Comparison of ENCODE assay signal across 8 mouse cellular contexts in genomic region chr3:87174096-87174768, GRCm38 (mm10). TPM values are rescaled to one million over a fixed set of nuclear protein-coding genes. Genes with fewer than 3 reads are reported as not detected.
DNase-seq lines count a peak whose midpoint lies in the region; ATAC-seq and TF ChIP-seq lines count a peak whose summit lies in the region.

Gene Kirrel (minus strand): TSS chr3:87174747.

- CTCF ChIA-PET in Patski (lab: Charles Lee): interaction anchor here (0.8 to 5.5 kb wide), 19 partner anchors 10 to 143 kb away, joined by 3 to 73 read pairs (median 6); no protein-coding TSS in a partner anchor

- in situ Hi-C loops in Patski (cut with MboI; ENCODE audit: low pct_unique_long_range_greater_than_20kb): no loop called here

- POLR2A ChIA-PET in Patski (lab: Charles Lee): interaction anchor here (0.9 to 3.4 kb wide), 8 partner anchors 8 to 83 kb away, joined by 3 to 41 read pairs (median 8); no protein-coding TSS in a partner anchor

- H3K4me1 ChIP-seq in bone marrow macrophage, adult 2 months (ENCODE audit: control insufficient read depth, insufficient read depth, low read length): no peaks in the 10 kb centered on the region
- H3K4me1 ChIP-seq in forebrain, postnatal 0 days (ENCODE audit: insufficient read depth): peaks cover 16% of the 10 kb centered on the region
- peaks cover 18% of the 10 kb centered on the region for H3K4me1 ChIP-seq in limb, embryonic 11.5 days (ENCODE audit: control insufficient read depth, insufficient read depth, low read length)
- H3K4me1 ChIP-seq in midbrain, embryonic 12.5 days: peaks cover 50% of the 10 kb centered on the region
- 0 out of 2 replicates have a peak, but pooled peaks cover 3% of the 10 kb centered on the region for H3K4me1 ChIP-seq in stomach, postnatal 0 days (replicated peaks; ENCODE audit: control insufficient read depth, insufficient read depth)

- H3K36me3 ChIP-seq in forebrain, postnatal 0 days (ENCODE audit: insufficient read depth): no peaks in the 10 kb centered on the region
- H3K36me3 ChIP-seq in limb, embryonic 11.5 days (ENCODE audit: control insufficient read depth, insufficient read depth, low read length): no peaks in the 10 kb centered on the region
- no peaks in the 10 kb centered on the region for H3K36me3 ChIP-seq in midbrain, embryonic 12.5 days
- H3K36me3 ChIP-seq in stomach, postnatal 0 days (ENCODE audit: control insufficient read depth, insufficient read depth, low read length): no peaks in the 10 kb centered on the region

- no peaks in the 10 kb centered on the region for H3K9me3 ChIP-seq in forebrain, postnatal 0 days (ENCODE audit: low read length)
- no peaks in the 10 kb centered on the region for H3K9me3 ChIP-seq in limb, embryonic 11.5 days (ENCODE audit: control insufficient read depth, low read length)
- no peaks in the 10 kb centered on the region for H3K9me3 ChIP-seq in midbrain, embryonic 12.5 days
- H3K9me3 ChIP-seq in stomach, postnatal 0 days (ENCODE audit: control insufficient read depth, low read length): no peaks in the 10 kb centered on the region

- peak; percentile 89 for ATAC-seq in Patski
- peak; percentile 92 for ATAC-seq in forebrain, postnatal 0 days
- ATAC-seq in limb, embryonic 11.5 days (ENCODE audit: insufficient number of reproducible peaks, low FRiP score, low TSS enrichment, low read depth): peak; percentile 85
- ATAC-seq in midbrain, embryonic 12.5 days (ENCODE audit: low FRiP score, low read depth): peak; percentile 89
- peak; percentile 91 for ATAC-seq in stomach, postnatal 0 days (ENCODE audit: low FRiP score, low TSS enrichment)

- no peak for TF ChIP-seq CTCF in Patski (IDR thresholded peaks at IDR 0.05)
- TF ChIP-seq CTCF in bone marrow macrophage, adult 2 months (IDR thresholded peaks at IDR 0.05; ENCODE audit: low read depth, low read length): no peak
- peak; percentile 61; the same call in 1 of the 2 replicates for TF ChIP-seq CTCF in forebrain, postnatal 0 days (IDR thresholded peaks at IDR 0.05; ENCODE audit: low read depth)
- peak; percentile 67 for TF ChIP-seq CTCF in stomach, postnatal 0 days (IDR thresholded peaks at IDR 0.05; ENCODE audit: low read depth)

- H3K9ac ChIP-seq in forebrain, postnatal 0 days: peak within 1 kb of the TSS; percentile 63
- H3K9ac ChIP-seq in limb, embryonic 11.5 days (ENCODE audit: low read length): peak within 1 kb of the TSS; percentile 88
- H3K9ac ChIP-seq in midbrain, embryonic 12.5 days (replicated peaks): peak within 1 kb of the TSS; percentile 81
- H3K9ac ChIP-seq in stomach, postnatal 0 days (ENCODE audit: low read length): peak within 1 kb of the TSS; percentile 79

- peak within 1 kb of the TSS; percentile 47 for H3K4me3 ChIP-seq in bone marrow macrophage, adult 2 months (ENCODE audit: insufficient read depth, low read length)
- H3K4me3 ChIP-seq in forebrain, postnatal 0 days (ENCODE audit: low read depth, low read length): peak within 1 kb of the TSS; percentile 65
- peak within 1 kb of the TSS; percentile 49 for H3K4me3 ChIP-seq in limb, embryonic 11.5 days (ENCODE audit: low read depth, low read length)
- peak within 1 kb of the TSS; percentile 64 for H3K4me3 ChIP-seq in midbrain, embryonic 12.5 days
- peak within 1 kb of the TSS; percentile 53 for H3K4me3 ChIP-seq in stomach, postnatal 0 days (ENCODE audit: low read depth, low read length)

- peak within 1 kb of the TSS; percentile 74 for H3K4me2 ChIP-seq in forebrain, postnatal 0 days (ENCODE audit: low read depth)
- H3K4me2 ChIP-seq in limb, embryonic 11.5 days (ENCODE audit: low read depth, severe bottlenecking): peak within 1 kb of the TSS; percentile 94
- peak within 1 kb of the TSS; percentile 72 for H3K4me2 ChIP-seq in midbrain, embryonic 12.5 days (replicated peaks)
- peak within 1 kb of the TSS; percentile 73 for H3K4me2 ChIP-seq in stomach, postnatal 0 days (replicated peaks; ENCODE audit: low read depth)

- under 1% methylated on average over 45 of the region's 45 CpGs for WGBS in forebrain, postnatal 0 days
- whole genome bisulfite sequencing in limb, embryonic 11.5 days: under 1% methylated on average over 45 of the region's 45 CpGs
- 0% methylated on average over 42 of the region's 45 CpGs for WGBS in midbrain, embryonic 12.5 days
- WGBS in stomach, postnatal 0 days: under 1% methylated on average over 44 of the region's 45 CpGs

- TF ChIP-seq POLR2A in bone marrow macrophage, adult 2 months (IDR thresholded peaks at IDR 0.05; ENCODE audit: borderline replicate concordance, low read depth, low read length): no peak

- no peaks in the 10 kb centered on the region for H3K27me3 ChIP-seq in Patski
- H3K27me3 ChIP-seq in forebrain, postnatal 0 days (ENCODE audit: insufficient read depth, low read length): no peaks in the 10 kb centered on the region
- H3K27me3 ChIP-seq in limb, embryonic 11.5 days (ENCODE audit: control insufficient read depth, insufficient read depth, low read length): no peaks in the 10 kb centered on the region
- H3K27me3 ChIP-seq in midbrain, embryonic 12.5 days: no peaks in the 10 kb centered on the region
- no peaks in the 10 kb centered on the region for H3K27me3 ChIP-seq in stomach, postnatal 0 days (ENCODE audit: control insufficient read depth, insufficient read depth, low read length)

- no peak within 1 kb of the TSS for H3K27ac ChIP-seq in bone marrow macrophage, adult 2 months (ENCODE audit: insufficient read depth, low read depth, low read length)
- peak within 1 kb of the TSS; percentile 74 for H3K27ac ChIP-seq in forebrain, postnatal 0 days (ENCODE audit: low read depth, low read length)
- H3K27ac ChIP-seq in limb, embryonic 11.5 days (replicated peaks; ENCODE audit: low read depth, low read length): peak within 1 kb of the TSS; percentile 72
- peak within 1 kb of the TSS; percentile 73 for H3K27ac ChIP-seq in midbrain, embryonic 12.5 days (replicated peaks)
- peak within 1 kb of the TSS; percentile 88 for H3K27ac ChIP-seq in stomach, postnatal 0 days (replicated peaks)

- no peak for DNase-seq in Patski (ENCODE audit: low read depth, low spot score)
- DNase-seq in forebrain, postnatal 0 days: peak; percentile 86
- DNase-seq in heart, postnatal 4 days: peak; percentile 84
- peak; percentile 89 for DNase-seq in limb, embryonic 11.5 days (ENCODE audit: low spot score)
- DNase-seq in stomach, postnatal 0 days (ENCODE audit: low spot score): peak; percentile 82
- no peak for DNase-seq in MN1 (ENCODE audit: low spot score)

- TF ChIP-seq EP300 in stomach, postnatal 0 days (optimal IDR thresholded peaks at IDR 0.05): no peak

RNA-seq across cellular contexts. Expression of gene Kirrel, which starts in this region (rescaled TPM):
- polyA plus RNA-seq in Patski (2021): 156 TPM
- polyA plus RNA-seq in bone marrow macrophage, adult 2 months (2012; ENCODE audit: insufficient read depth, insufficient read length, missing spikeins): 0.33 and 0.46 TPM in 2 replicates
- total RNA-seq in forebrain, postnatal 0 days (2014; rRNA removed): 4.7 and 6.9 TPM in 2 replicates
- polyA plus RNA-seq in forebrain, postnatal 0 days (2015; fragmentation: Nextera tagmentation; extraction: Ambion mirVana): 1.1 and 2.2 TPM in 2 replicates
- 10 to 100 TPM; 19.5 to 19.6 TPM for total RNA-seq in heart, postnatal 4 days (2021)
- 12.8 and 13.6 TPM in 2 replicates for polyA plus RNA-seq in limb, embryonic 11.5 days (2014; fragmentation: Nextera tagmentation; extraction: Ambion mirVana)
- 12.9 and 13.5 TPM in 2 replicates for polyA plus RNA-seq in midbrain, embryonic 12.5 days (2016; fragmentation: Nextera tagmentation; extraction: Ambion mirVana)
- 4.1 and 4.5 TPM in 2 replicates for polyA plus RNA-seq in stomach, postnatal 0 days (2015; fragmentation: Nextera tagmentation; extraction: Ambion mirVana)

Comparison
In these comparisons a context has a peak if more than half of its experiments do, and no peak if none do; other contexts are left out.
1. RNA of gene Kirrel (polyA plus RNA-seq): 156 TPM in Patski (single experiment); 12.9 to 13.5 TPM in midbrain, embryonic 12.5 days, 12.8 to 13.6 TPM in limb, embryonic 11.5 days, 4.1 to 4.5 TPM in stomach, postnatal 0 days, 1.1 to 2.2 TPM in forebrain, postnatal 0 days and 0.33 to 0.46 TPM in bone marrow macrophage, adult 2 months; every median in the first group is over 10 times any median in the second.
2. DNase-seq: peak in forebrain, postnatal 0 days (single experiment), heart, postnatal 4 days (single experiment), limb, embryonic 11.5 days (single experiment) and stomach, postnatal 0 days (single experiment); none in Patski (single experiment) and MN1 (single experiment).
3. CTCF ChIP-seq: peak in forebrain, postnatal 0 days (single experiment) and stomach, postnatal 0 days (single experiment); none in Patski (single experiment) and bone marrow macrophage, adult 2 months (single experiment).
4. Peak in every context shown above with its lines, with median percentiles within 50 percentile points of each other: ATAC-seq, H3K4me3 ChIP-seq, H3K4me2 ChIP-seq and H3K9ac ChIP-seq.